Mouse (Mus musculus) CH12.LX (cell line): ENCODE measurements around the gene Agl. TPM values are rescaled to one million over a fixed set of nuclear protein-coding genes. Genes with fewer than 3 reads are reported as not detected.

Experiments
- DNase-seq: peaks from one replicate; pipeline ENCODE4 v3.0.0-alpha.2; 2013; ENCODE audit errors: extremely low read depth
- H3K27ac ChIP-seq: 2 replicates; pipeline ENCODE4 v1.5.1; 2012; ENCODE audit warnings: low read depth, mild to moderate bottlenecking, control low read depth, moderate library complexity; ENCODE audit not compliant: insufficient read depth
- H3K27me3 ChIP-seq: replicated peaks from 2 replicates; pipeline ENCODE3; 2012; ENCODE audit warnings: inconsistent platforms
- H3K36me3 ChIP-seq, 2 experiments: replicated peaks in 1 of 2; 2 replicates each; pipeline versions ENCODE3 to v1.6.1; 2012; ENCODE audit warnings: inconsistent platforms in 1 of 2, low read length in 1 of 2, mild to moderate bottlenecking in 1 of 2, mixed read lengths in 1 of 2, moderate library complexity in 1 of 2; ENCODE audit not compliant: control insufficient read depth in 1 of 2, insufficient read depth in 1 of 2
- H3K4me1 ChIP-seq, 2 experiments: 2 replicates each; pipeline ENCODE4 v1.6.1; 2012; ENCODE audit warnings: inconsistent platforms in 1 of 2, moderate library complexity in 1 of 2; ENCODE audit not compliant: insufficient read depth in 2 of 2, control insufficient read depth in 1 of 2
- H3K4me2 ChIP-seq: 2 replicates; pipeline ENCODE4 v1.6.1; 2012; ENCODE audit warnings: low read depth, mild to moderate bottlenecking, control low read depth; ENCODE audit not compliant: poor library complexity, insufficient read depth, severe bottlenecking
- H3K4me3 ChIP-seq, 3 experiments: fragments of 150-350 bp in 1 of 3; sonication (generic) in 1 of 3; replicated peaks in 1 of 3; 2 replicates each; pipeline versions ENCODE3 to v1.5.1; 2011 to 2012; ENCODE audit warnings: low read depth in 2 of 3, low read length in 2 of 3, mild to moderate bottlenecking in 2 of 3, moderate library complexity in 2 of 3, control low read depth in 1 of 3, improper control_type of control experiment in 1 of 3, inconsistent platforms in 1 of 3, mixed read lengths in 1 of 3; ENCODE audit not compliant: poor library complexity in 1 of 3
- H3K79me2 ChIP-seq: replicated peaks from 2 replicates; pipeline ENCODE4 v1.6.1; 2012; ENCODE audit warnings: mild to moderate bottlenecking, moderate library complexity; ENCODE audit not compliant: control insufficient read depth, poor library complexity, insufficient read depth, severe bottlenecking; ENCODE audit errors: extremely low read depth
- H3K9ac ChIP-seq: 2 replicates; pipeline ENCODE4 v1.6.1; 2012; ENCODE audit warnings: low read depth, mild to moderate bottlenecking, control low read depth, moderate library complexity; ENCODE audit not compliant: insufficient read depth
- H3K9me3 ChIP-seq: replicated peaks from 2 replicates; pipeline ENCODE3; 2012; ENCODE audit warnings: low read length, inconsistent platforms, mixed read lengths
- CHD1 ChIP-seq: IDR thresholded peaks from 2 replicates; pipeline ENCODE4 v1.6.1; 2012; ENCODE audit warnings: low read depth, low read length, improper control_type of control experiment, inconsistent platforms
- CHD2 ChIP-seq: IDR thresholded peaks from 2 replicates; pipeline ENCODE4 v1.6.1; 2011; ENCODE audit warnings: low read length, improper control_type of control experiment
- E2F4 ChIP-seq: IDR thresholded peaks from 2 replicates; pipeline ENCODE4 v1.6.1; 2011; ENCODE audit warnings: low read depth, low read length, improper control_type of control experiment; ENCODE audit not compliant: insufficient replicate concordance
- ELF1 ChIP-seq: IDR thresholded peaks from 2 replicates; pipeline ENCODE4 v1.6.1; 2014; ENCODE audit warnings: low read depth, mild to moderate bottlenecking, inconsistent platforms, low read length, improper control_type of control experiment
- EP300 ChIP-seq: IDR thresholded peaks from 2 replicates; pipeline ENCODE4 v1.6.1; 2011; ENCODE audit warnings: low read length, improper control_type of control experiment
- ETS1 ChIP-seq: conservative IDR thresholded peaks from 2 replicates; pipeline ENCODE4 v1.6.1; 2012; ENCODE audit warnings: low read depth, mild to moderate bottlenecking, inconsistent platforms, low read length, improper control_type of control experiment, moderate library complexity
- HCFC1 ChIP-seq: IDR thresholded peaks from 2 replicates; pipeline ENCODE4 v1.6.1; 2012; ENCODE audit warnings: low read depth, mild to moderate bottlenecking, inconsistent platforms, low read length, improper control_type of control experiment
- IRF4 ChIP-seq: IDR thresholded peaks from 2 replicates; pipeline ENCODE4 v1.6.1; 2014; ENCODE audit warnings: low read depth, mild to moderate bottlenecking, inconsistent platforms, low read length, improper control_type of control experiment
- JUND ChIP-seq: conservative IDR thresholded peaks from 2 replicates; pipeline ENCODE4 v1.6.1; 2011; ENCODE audit warnings: low read depth, low read length, improper control_type of control experiment
- KAT2A ChIP-seq: IDR thresholded peaks from 2 replicates; pipeline ENCODE4 v1.6.1; 2012; ENCODE audit warnings: low read length, improper control_type of control experiment, inconsistent platforms; ENCODE audit not compliant: insufficient replicate concordance
- MAZ ChIP-seq: IDR thresholded peaks from 2 replicates; pipeline ENCODE4 v1.6.1; 2012; ENCODE audit warnings: low read depth, mild to moderate bottlenecking, inconsistent platforms, low read length, improper control_type of control experiment, moderate library complexity
- MXI1 ChIP-seq: IDR thresholded peaks from 2 replicates; pipeline ENCODE4 v1.6.1; 2011; ENCODE audit warnings: mild to moderate bottlenecking, low read depth, low read length, improper control_type of control experiment
- MYC ChIP-seq: IDR thresholded peaks from 2 replicates; pipeline ENCODE4 v1.6.1; 2011; ENCODE audit warnings: low read depth, mild to moderate bottlenecking, improper control_type of control experiment, low read length
- NRF1 ChIP-seq: IDR thresholded peaks from 2 replicates; pipeline ENCODE4 v1.6.1; 2014; ENCODE audit warnings: low read depth, mild to moderate bottlenecking, inconsistent platforms, low read length, improper control_type of control experiment, moderate library complexity
- PAX5 ChIP-seq: IDR thresholded peaks from 2 replicates; pipeline ENCODE4 v1.6.1; 2012; ENCODE audit warnings: low read length, inconsistent platforms, mixed read lengths
- POLR2A ChIP-seq: IDR thresholded peaks from 2 replicates; pipeline ENCODE4 v1.6.1; 2011; ENCODE audit warnings: low read depth, mild to moderate bottlenecking, improper control_type of control experiment, low read length
- POLR2AphosphoS2 ChIP-seq: IDR thresholded peaks from 2 replicates; pipeline ENCODE4 v1.6.1; 2011; ENCODE audit warnings: low read depth, low read length, improper control_type of control experiment
- RAD21 ChIP-seq: IDR thresholded peaks from 2 replicates; pipeline ENCODE4 v1.6.1; 2011; ENCODE audit warnings: low read depth, mild to moderate bottlenecking, low read length, improper control_type of control experiment, moderate library complexity
- TBP ChIP-seq: conservative IDR thresholded peaks from 2 replicates; pipeline ENCODE4 v1.6.1; 2011; ENCODE audit warnings: low read depth, low read length, improper control_type of control experiment
- UBTF ChIP-seq: IDR thresholded peaks from 2 replicates; pipeline ENCODE4 v1.6.1; 2012; ENCODE audit warnings: low read depth, mild to moderate bottlenecking, inconsistent platforms, low read length, improper control_type of control experiment, moderate library complexity
- USF1 ChIP-seq: IDR thresholded peaks from 2 replicates; pipeline ENCODE4 v1.6.1; 2014; ENCODE audit warnings: low read depth, mild to moderate bottlenecking, inconsistent platforms, low read length, improper control_type of control experiment
- USF2 ChIP-seq: conservative IDR thresholded peaks from 2 replicates; pipeline ENCODE4 v1.6.1; 2011; ENCODE audit warnings: low read depth, low read length, improper control_type of control experiment
- ZKSCAN1 ChIP-seq: IDR thresholded peaks from 2 replicates; pipeline ENCODE4 v1.6.1; 2012; ENCODE audit warnings: low read depth, inconsistent platforms, low read length, improper control_type of control experiment, borderline replicate concordance
- ZMIZ1 ChIP-seq: IDR thresholded peaks from 2 replicates; pipeline ENCODE4 v1.6.1; 2012; ENCODE audit warnings: low read depth, mild to moderate bottlenecking, inconsistent platforms, low read length, improper control_type of control experiment
- dilution Hi-C: fragments of 300-500 bp; cut with MboI; formaldehyde crosslinking; loops from 2 replicates; pipeline ENCODE4 v1.14.3; 2020; ENCODE audit warnings: low sequenced_read_pairs; ENCODE audit not compliant: extremely low pct_unique_long_range_greater_than_20kb, extremely low pct_ligation_motif_present
- in situ Hi-C: fragments of 300-500 bp; cut with MboI; formaldehyde crosslinking; loops from 3 replicates; pipeline ENCODE4 v1.14.3; 2019; ENCODE audit warnings: low sequenced_read_pairs, low pct_ligation_motif_present, low pct_unique_long_range_greater_than_20kb, mixed read lengths
- polyA plus RNA-seq: library from polyadenylated mRNA; unstranded; fragments of >175 nt; gene quantifications from 2 replicates; pipeline ENCODE4 v1.2.1, GENCODE M21; 2012; ENCODE audit warnings: low read depth; ENCODE audit not compliant: insufficient read length
- total RNA-seq, 2 experiments: library from RNA; depleted of rRNA; stranded (reverse); fragments of 300-350 nt in 1 of 2; fragments of >200 nt in 1 of 2; gene quantifications; 2 replicates each; pipeline ENCODE4 v1.2.3; 2012 to 2014

Gene Agl
- total and polyA plus RNA-seq, 3 experiments: 4.7 to 5.7 (median 5.2) TPM

- dilution Hi-C loops: no loop called here
These were observed 19.1 kb downstream of the Agl start for GRCm38 (mm10) chr3:116788851-116789250.

DNA sequence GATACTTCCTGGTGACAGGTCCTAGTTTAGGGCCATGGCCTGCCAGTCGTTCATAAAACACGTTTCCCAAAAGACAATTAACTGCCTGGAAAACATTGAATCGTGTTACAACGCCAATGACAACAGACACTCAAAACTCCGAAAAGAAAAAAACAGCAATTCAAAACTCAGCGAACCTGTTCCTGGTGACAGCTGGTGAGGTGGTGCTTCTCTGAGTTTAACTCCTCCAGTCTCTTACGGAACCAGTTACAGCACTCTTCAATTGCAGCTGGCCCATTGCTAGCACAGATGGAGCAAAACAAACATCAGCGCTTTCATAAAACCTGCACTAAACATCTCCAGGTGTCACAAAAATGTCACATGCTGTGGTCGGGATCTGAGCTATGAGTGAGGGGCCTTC lies 21.4 kb downstream of the Agl start:
- TF ChIP-seq ZKSCAN1: no peak
- no peak for TF ChIP-seq CHD2
- no peak for TF ChIP-seq CHD1
- TF ChIP-seq NRF1: no peak
- no peak for TF ChIP-seq PAX5
- no peak for TF ChIP-seq UBTF
- TF ChIP-seq IRF4: no peak
- Histone ChIP-seq H3K27me3 (no peaks in the 10 kb centered on the region), H3K9ac (no peak overlapping the region), H3K9me3 (no peaks in the 10 kb centered on the region), H3K36me3 (peaks cover 8 to 51% of the 10 kb centered on the region in 2 experiments), H3K4me2 (no peak overlapping the region), H3K4me3 (no peak overlapping the region), H3K79me2 (no peaks in the 10 kb centered on the region), H3K27ac (no peak overlapping the region), H3K4me1 (no peaks in the 10 kb centered on the region)
- dilution Hi-C loops: no loop called here
- DNase-seq: no peak
- in situ Hi-C loops: no loop called here

More at GRCm38 (mm10) chr3:116788851-116789250, 19.1 kb downstream of the Agl start:
- no peak for DNase-seq
- TF ChIP-seq MAZ (no peak), E2F4 (no peak), CHD2 (no peak), MXI1 (no peak), MYC (no peak), ETS1 (no peak)
- Histone ChIP-seq H3K9me3 (no peaks in the 10 kb centered on the region), H3K36me3 (peaks cover 8 to 50% of the 10 kb centered on the region in 2 experiments), H3K4me2 (no peak overlapping the region), H3K27ac (no peak overlapping the region), H3K79me2 (no peaks in the 10 kb centered on the region), H3K4me3 (no peak overlapping the region), H3K9ac (no peak overlapping the region), H3K27me3 (no peaks in the 10 kb centered on the region), H3K4me1 (no peaks in the 10 kb centered on the region)
- in situ Hi-C loops: no loop called here

DNA sequence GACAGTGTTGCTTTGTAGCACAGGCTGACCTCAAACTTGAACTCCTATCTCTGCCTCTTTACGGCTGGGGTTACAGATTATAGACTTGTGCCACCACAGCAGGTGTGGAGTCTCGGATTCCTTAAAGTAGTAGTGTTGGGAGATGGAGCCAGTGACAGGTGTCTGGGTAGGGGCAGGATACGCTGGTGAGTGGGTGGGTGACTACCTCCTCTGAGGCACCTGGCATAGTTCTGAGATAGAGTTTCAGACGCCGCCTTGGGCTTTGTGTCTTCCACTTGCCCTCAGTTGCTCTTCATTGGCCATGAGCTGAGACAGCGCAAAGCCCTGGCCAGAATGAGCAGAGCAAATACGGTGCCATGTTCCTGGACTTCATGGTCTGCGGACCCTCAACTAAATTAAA lies 22.1 kb downstream of the Agl start:
- in situ Hi-C loops (no loop called here), dilution Hi-C loops (no loop called here)

More for the DNA sequence above, 22.1 kb downstream of the Agl start:
- Histone ChIP-seq H3K4me1 (no peaks in the 10 kb centered on the region), H3K9ac (no peak overlapping the region), H3K27me3 (no peaks in the 10 kb centered on the region), H3K9me3 (no peaks in the 10 kb centered on the region), H3K79me2 (no peaks in the 10 kb centered on the region), H3K4me2 (no peak overlapping the region), H3K4me3 (no peak overlapping the region), H3K36me3 (peaks cover 8 to 51% of the 10 kb centered on the region in 2 experiments), H3K27ac (no peak overlapping the region)
- no peak for DNase-seq
- TF ChIP-seq MYC: no peak
- TF ChIP-seq POLR2A: no peak
- no peak for TF ChIP-seq KAT2A
- no peak for TF ChIP-seq PAX5
- no peak for TF ChIP-seq IRF4
- no peak for TF ChIP-seq HCFC1
- no peak for TF ChIP-seq CHD1
- TF ChIP-seq POLR2AphosphoS2: no peak
- TF ChIP-seq ELF1: no peak
- TF ChIP-seq UBTF: no peak
- no peak for TF ChIP-seq ZKSCAN1
- no peak for TF ChIP-seq EP300
- no peak for TF ChIP-seq RAD21
- no peak for TF ChIP-seq MXI1
- TF ChIP-seq TBP: no peak
- no peak for TF ChIP-seq USF1
- no peak for TF ChIP-seq USF2
- no peak for TF ChIP-seq E2F4
- TF ChIP-seq ZMIZ1: no peak
- TF ChIP-seq JUND: no peak
